Mouse (Mus musculus): ENCODE measurements at regions not wholly inside any gene's neighbourhood (a gene's known extent, or its start where the extent isn't known, plus 50 kb on each side); places are given as distances from the start of the nearest gene placed in this dataset.

DNA sequence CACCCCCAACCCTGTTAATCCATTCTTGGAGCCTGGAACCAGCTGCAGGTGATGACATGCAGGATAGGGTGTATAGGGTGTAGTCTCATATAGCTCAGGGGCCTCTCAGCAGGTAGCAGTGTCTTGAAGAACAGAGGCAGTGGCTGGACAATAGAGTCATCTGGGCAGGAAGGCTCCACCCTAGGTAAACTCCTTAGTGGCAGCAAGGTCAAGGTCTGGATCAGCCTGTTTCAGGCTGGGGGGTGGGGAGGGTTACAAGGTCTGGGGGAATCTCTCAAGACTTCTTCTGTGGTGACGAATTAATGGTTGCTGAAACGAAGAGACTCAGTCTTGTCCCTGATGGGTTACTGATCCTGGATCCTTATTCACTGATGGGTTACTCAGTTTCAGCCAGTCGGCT lies 498.0 kb downstream of the Defb40 start:
- TF ChIP-seq CTCF (conservative IDR thresholded peaks at IDR 0.05; ENCODE audit: insufficient read depth, insufficient read length, low read depth, low read length) (no peak), POLR2A (IDR thresholded peaks at IDR 0.05; ENCODE audit: low read depth, low read length) (no peak)
